Mouse (Mus musculus): Measurements from ENCODE around the gene Rin3.
"Not testable (repeated sequence)": the region's sequence is repeated elsewhere in the genome, so short reads cannot be mapped to it uniquely, and the experiment has no call there.

Rin3 gene

GRCm38 (mm10) chr12:102282763-102283482 is at the start of gene Rin3:
Rin3 (plus strand) TSS chr12:102283048.
- no peak for DNase-seq (ENCODE audit: low read depth, low spot score)

GRCm38 (mm10) chr12:102235551-102235950 is 47.3 kb upstream of the Rin3 start:
- DNase-seq (ENCODE audit: low read depth, low spot score): no peak

GRCm38 (mm10) chr12:102236317-102236716 is 46.5 kb upstream of the Rin3 start:
- no peak for DNase-seq (ENCODE audit: low read depth, low spot score)

- DNase-seq (ENCODE audit: low read depth, low spot score): no peak
These were observed 40.6 kb upstream of the Rin3 start for GRCm38 (mm10) chr12:102242076-102242722.

- no peak for DNase-seq (ENCODE audit: low read depth, low spot score)
These were observed 38.9 kb upstream of the Rin3 start for GRCm38 (mm10) chr12:102243915-102244314.

GRCm38 (mm10) chr12:102246226-102246625 is 36.6 kb upstream of the Rin3 start:
- no peak for DNase-seq (ENCODE audit: low read depth, low spot score)

GRCm38 (mm10) chr12:102248104-102248503 is 34.7 kb upstream of the Rin3 start:
- DNase-seq (ENCODE audit: low read depth, low spot score): peak; percentile 53

- DNase-seq (ENCODE audit: low read depth, low spot score): peak; percentile 40
These were observed 32.5 kb upstream of the Rin3 start for GRCm38 (mm10) chr12:102250316-102250715.

GRCm38 (mm10) chr12:102251070-102251469 is 31.8 kb upstream of the Rin3 start:
- peak; percentile 83 for DNase-seq (ENCODE audit: low read depth, low spot score)

GRCm38 (mm10) chr12:102251985-102252384 is 30.9 kb upstream of the Rin3 start:
- no peak for DNase-seq (ENCODE audit: low read depth, low spot score)

- no peak for DNase-seq (ENCODE audit: low read depth, low spot score)
These were observed 30.3 kb upstream of the Rin3 start for GRCm38 (mm10) chr12:102252525-102252924.

- no peak for DNase-seq (ENCODE audit: low read depth, low spot score)
These were observed 27.8 kb upstream of the Rin3 start for GRCm38 (mm10) chr12:102255012-102255411.

- DNase-seq (ENCODE audit: low read depth, low spot score): no peak
These were observed 24.2 kb upstream of the Rin3 start for GRCm38 (mm10) chr12:102258522-102259112.

GRCm38 (mm10) chr12:102261933-102262396 is 20.9 kb upstream of the Rin3 start:
- DNase-seq (ENCODE audit: low read depth, low spot score): no peak

- no peak for DNase-seq (ENCODE audit: low read depth, low spot score)
These were observed 20.0 kb upstream of the Rin3 start for GRCm38 (mm10) chr12:102262809-102263208.

- no peak for DNase-seq (ENCODE audit: low read depth, low spot score)
These were observed 19.6 kb upstream of the Rin3 start for GRCm38 (mm10) chr12:102263249-102263648.

- DNase-seq (ENCODE audit: low read depth, low spot score): no peak
These were observed 16.4 kb upstream of the Rin3 start for GRCm38 (mm10) chr12:102266433-102266832.

GRCm38 (mm10) chr12:102269144-102269543 is 13.7 kb upstream of the Rin3 start:
- no peak for DNase-seq (ENCODE audit: low read depth, low spot score)

- no peak for DNase-seq (ENCODE audit: low read depth, low spot score)
These were observed 12.0 kb upstream of the Rin3 start for GRCm38 (mm10) chr12:102270776-102271405.

- DNase-seq (ENCODE audit: low read depth, low spot score): no peak
These were observed 11.4 kb upstream of the Rin3 start for GRCm38 (mm10) chr12:102271447-102271846.

- no peak for DNase-seq (ENCODE audit: low read depth, low spot score)
These were observed 6.9 kb upstream of the Rin3 start for GRCm38 (mm10) chr12:102275833-102276443.

GRCm38 (mm10) chr12:102280290-102280689 is 2.6 kb upstream of the Rin3 start:
- DNase-seq (ENCODE audit: low read depth, low spot score): not testable (repeated sequence)

Data from telencephalon, adult 2 months (tissue).